Mouse (Mus musculus) forebrain, embryonic 14.5 days (tissue): Measurements from ENCODE around the gene Sarnp. TPM values are rescaled to one million over a fixed set of nuclear protein-coding genes. Genes with fewer than 3 reads are reported as not detected.
A peak's percentile ranks its signal among the peaks of the same experiment; 100 is the strongest.

ENCODE experiments used
- ATAC-seq: fragments of 200-750 bp; cut with Nextera tagmentation; 2 replicates; pipeline ENCODE4 v1.8.0; 2017; ENCODE audit warnings: mild to moderate bottlenecking, moderate library complexity
- DNase-seq: peaks from one replicate; pipeline ENCODE4 v3.0.0-alpha.2; 2015; ENCODE audit warnings: low spot score
- H3K27ac ChIP-seq: fragments of 300-500 bp; sonication (generic); 2 replicates; pipeline ENCODE4 v1.5.1; 2014; ENCODE audit warnings: low read depth, mild to moderate bottlenecking, control low read depth, low read length, moderate library complexity
- H3K27me3 ChIP-seq: fragments of 300-500 bp; sonication (generic); replicated peaks from 2 replicates; pipeline ENCODE4 v1.6.1; 2014; ENCODE audit warnings: low read length, control low read depth, mixed read lengths; ENCODE audit not compliant: control insufficient read depth, insufficient read depth
- H3K36me3 ChIP-seq: fragments of 300-500 bp; sonication (generic); 2 replicates; pipeline ENCODE4 v1.6.1; 2014; ENCODE audit warnings: low read length, control low read depth; ENCODE audit not compliant: control insufficient read depth, insufficient read depth
- H3K4me1 ChIP-seq: fragments of 300-500 bp; sonication (generic); 2 replicates; pipeline ENCODE4 v1.6.1; 2014; ENCODE audit warnings: antibody characterized with exemption, low read length, control low read depth; ENCODE audit not compliant: control insufficient read depth, insufficient read depth
- H3K4me2 ChIP-seq: fragments of 300-500 bp; sonication (generic); 2 replicates; pipeline ENCODE4 v1.6.1; 2014; ENCODE audit warnings: mild to moderate bottlenecking, control low read depth, low read length
- H3K4me3 ChIP-seq: fragments of 300-500 bp; sonication (generic); 2 replicates; pipeline ENCODE4 v1.5.1; 2014; ENCODE audit warnings: low read depth, low read length, control low read depth
- H3K9ac ChIP-seq: fragments of 300-500 bp; sonication (generic); 2 replicates; pipeline ENCODE4 v1.6.1; 2014; ENCODE audit warnings: mild to moderate bottlenecking, low read length, control low read depth, moderate library complexity
- H3K9me3 ChIP-seq: fragments of 300-500 bp; sonication (generic); replicated peaks from 2 replicates; pipeline ENCODE4 v1.6.1; 2016; ENCODE audit warnings: low read length, control low read depth, mixed read lengths; ENCODE audit not compliant: control insufficient read depth
- WGBS: fragments of 180-500 bp; shearing (Covaris S2); extraction: QIAGEN DNeasy Blood & Tissue Kit; methylation state at CpG from one replicate; pipeline ENCODE4 v1.1.7; 2014; 5-methylcytosine and 5-hydroxymethylcytosine counted together
- polyA plus RNA-seq: library from polyadenylated mRNA; unstranded; fragments of >200 nt; fragmentation: Nextera tagmentation; extraction: Ambion mirVana; gene quantifications from 2 replicates; pipeline ENCODE4 v1.2.1, GENCODE M21; 2014

Gene Sarnp
- polyA plus RNA-seq, 1 experiment from 2014 or later, result 218 TPM

GRCm38 (mm10) chr10:128866518-128866917 is 49.4 kb downstream of the Sarnp start:
- Histone ChIP-seq H3K4me3 (no peak overlapping the region), H3K36me3 (peaks cover 25% of the 10 kb centered on the region), H3K27ac (no peak overlapping the region), H3K27me3 (no peaks in the 10 kb centered on the region), H3K9ac (no peak overlapping the region), H3K4me2 (no peak overlapping the region), H3K4me1 (no peaks in the 10 kb centered on the region), H3K9me3 (no peaks in the 10 kb centered on the region)
- ATAC-seq (no peak), DNase-seq (no peak)
- WGBS, result 89% methylated on average over 1 of the region's 1 CpGs

GRCm38 (mm10) chr10:128870341-128870740 is 53.2 kb downstream of the Sarnp start:
- Histone ChIP-seq H3K9ac (no peak overlapping the region), H3K4me2 (no peak overlapping the region), H3K27ac (no peak overlapping the region), H3K4me3 (no peak overlapping the region), H3K9me3 (no peaks in the 10 kb centered on the region), H3K4me1 (no peaks in the 10 kb centered on the region), H3K36me3 (peaks cover 38% of the 10 kb centered on the region), H3K27me3 (no peaks in the 10 kb centered on the region)
- ATAC-seq, result no peak
- 85% methylated on average over 3 of the region's 3 CpGs for WGBS
- no peak for DNase-seq

GRCm38 (mm10) chr10:128878291-128878690 is 61.2 kb downstream of the Sarnp start:
- H3K27ac ChIP-seq, result no peak overlapping the region
- H3K4me3 ChIP-seq, result no peak overlapping the region
- no peaks in the 10 kb centered on the region for H3K4me1 ChIP-seq
- ATAC-seq (no peak), DNase-seq (no peak)
- peaks cover 49% of the 10 kb centered on the region for H3K36me3 ChIP-seq
- H3K4me2 ChIP-seq, result no peak overlapping the region
- H3K27me3 ChIP-seq, result no peaks in the 10 kb centered on the region
- H3K9me3 ChIP-seq, result no peaks in the 10 kb centered on the region
- H3K9ac ChIP-seq, result no peak overlapping the region

- H3K27ac ChIP-seq, result no peak overlapping the region
- H3K36me3 ChIP-seq, result peaks cover 45% of the 10 kb centered on the region
- no peak overlapping the region for H3K9ac ChIP-seq
- no peaks in the 10 kb centered on the region for H3K4me1 ChIP-seq
- H3K27me3 ChIP-seq, result no peaks in the 10 kb centered on the region
- DNase-seq, result no peak
- H3K9me3 ChIP-seq, result no peaks in the 10 kb centered on the region
- no peak overlapping the region for H3K4me2 ChIP-seq
- WGBS, result 99% methylated on average over 2 of the region's 2 CpGs
- no peak overlapping the region for H3K4me3 ChIP-seq
- ATAC-seq, result no peak
Measured at GRCm38 (mm10) chr10:128878811-128879210, 61.7 kb downstream of the Sarnp start.

GRCm38 (mm10) chr10:128882067-128882466 is 64.9 kb downstream of the Sarnp start:
- Histone ChIP-seq H3K27ac (no peak overlapping the region), H3K4me1 (no peaks in the 10 kb centered on the region), H3K36me3 (peaks cover 60% of the 10 kb centered on the region), H3K4me2 (no peak overlapping the region), H3K27me3 (no peaks in the 10 kb centered on the region), H3K4me3 (no peak overlapping the region), H3K9ac (no peak overlapping the region), H3K9me3 (no peaks in the 10 kb centered on the region)
- ATAC-seq (no peak), DNase-seq (no peak)
- WGBS, result 77% methylated on average over 5 of the region's 5 CpGs

- WGBS, result 0% methylated on average over 5 of the region's 7 CpGs
- ATAC-seq, result peak; percentile 18; the same call in 1 of the 2 replicates
Measured at GRCm38 (mm10) chr10:128888941-128889827, 72.1 kb downstream of the Sarnp start.

GRCm38 (mm10) chr10:128889846-128890245 is 72.7 kb downstream of the Sarnp start:
- H3K4me2 ChIP-seq, result peak overlapping the region; percentile 88
- peak overlapping the region; percentile 65 for H3K4me3 ChIP-seq
- no peaks in the 10 kb centered on the region for H3K27me3 ChIP-seq
- H3K9ac ChIP-seq, result peak overlapping the region; percentile 83; the same call in 1 of the 2 replicates
- peaks cover 17% of the 10 kb centered on the region for H3K4me1 ChIP-seq
- DNase-seq (no peak), ATAC-seq (no peak)
- no peaks in the 10 kb centered on the region for H3K9me3 ChIP-seq
- peaks cover 28% of the 10 kb centered on the region for H3K36me3 ChIP-seq
- WGBS, result 0% methylated on average over 1 of the region's 2 CpGs
- H3K27ac ChIP-seq, result peak overlapping the region; percentile 29

More at GRCm38 (mm10) chr10:128888941-128889827, 72.1 kb downstream of the Sarnp start:
- Histone ChIP-seq H3K4me1 (peaks cover 17% of the 10 kb centered on the region), H3K27ac (peak overlapping the region; percentile 67), H3K9ac (peak overlapping the region; percentile 56), H3K27me3 (no peaks in the 10 kb centered on the region), H3K4me3 (peak overlapping the region; percentile 65), H3K36me3 (peaks cover 34% of the 10 kb centered on the region), H3K4me2 (peak overlapping the region; percentile 88), H3K9me3 (no peaks in the 10 kb centered on the region)
- DNase-seq, result peak; percentile 79

- WGBS, result under 1% methylated on average over 40 of the region's 40 CpGs
- ATAC-seq (peak; percentile 25), DNase-seq (peak; percentile 28)
Measured at GRCm38 (mm10) chr10:128890383-128891295, 73.5 kb downstream of the Sarnp start.

More at GRCm38 (mm10) chr10:128890383-128891295, 73.5 kb downstream of the Sarnp start:
- peak overlapping the region; percentile 88 for H3K4me2 ChIP-seq
- H3K4me3 ChIP-seq, result peak overlapping the region; percentile 65
- peaks cover 17% of the 10 kb centered on the region for H3K4me1 ChIP-seq
- peaks cover 20% of the 10 kb centered on the region for H3K36me3 ChIP-seq
- no peaks in the 10 kb centered on the region for H3K9me3 ChIP-seq
- peak overlapping the region; percentile 83 for H3K9ac ChIP-seq
- H3K27me3 ChIP-seq, result peaks cover 1% of the 10 kb centered on the region; the same call in 1 of the 2 replicates
- peak overlapping the region; percentile 95 for H3K27ac ChIP-seq
